Mouse (Mus musculus): ENCODE measurements around the gene Ak1. TPM values are rescaled to one million over a fixed set of nuclear protein-coding genes. Genes with fewer than 3 reads are reported as not detected.

Ak1 gene
- polyA plus RNA-seq, 1 experiment, result 23.5 TPM

GRCm38 (mm10) chr2:32644799-32645475, 23.4 kb downstream of the Ak1 start:
- Histone ChIP-seq H3K4me3 (ENCODE audit: control insufficient read depth, insufficient read depth, low read length) (no peak overlapping the region), H3K27ac (ENCODE audit: control insufficient read depth, insufficient read depth, low read length) (no peak overlapping the region), H3K27me3 (ENCODE audit: control insufficient read depth, insufficient read depth, low read length) (no peaks in the 10 kb centered on the region), H3K4me1 (replicated peaks; ENCODE audit: control insufficient read depth, insufficient read depth, low read length) (peaks cover 15% of the 10 kb centered on the region), H3K36me3 (ENCODE audit: control insufficient read depth, insufficient read depth, low read length) (no peaks in the 10 kb centered on the region)
- no peak for DNase-seq
- WGBS, result 96% methylated on average over 8 of the region's 8 CpGs
- TF ChIP-seq CTCF (IDR thresholded peaks at IDR 0.05; ENCODE audit: borderline replicate concordance, control insufficient read depth, extremely low read depth, insufficient read depth, low read length, poor library complexity) (no peak), POLR2A (IDR thresholded peaks at IDR 0.05; ENCODE audit: control insufficient read depth, extremely low read depth, insufficient read depth, low read length, poor library complexity) (no peak)

GRCm38 (mm10) chr2:32645647-32646046, 24.1 kb downstream of the Ak1 start:
- no peaks in the 10 kb centered on the region for H3K27me3 ChIP-seq (ENCODE audit: control insufficient read depth, insufficient read depth, low read length)
- H3K4me3 ChIP-seq (ENCODE audit: control insufficient read depth, insufficient read depth, low read length), result no peak overlapping the region
- no peak overlapping the region for H3K27ac ChIP-seq (ENCODE audit: control insufficient read depth, insufficient read depth, low read length)
- WGBS, result 89% methylated on average over 3 of the region's 3 CpGs
- no peak for TF ChIP-seq POLR2A (IDR thresholded peaks at IDR 0.05; ENCODE audit: control insufficient read depth, extremely low read depth, insufficient read depth, low read length, poor library complexity)
- no peak for TF ChIP-seq CTCF (IDR thresholded peaks at IDR 0.05; ENCODE audit: borderline replicate concordance, control insufficient read depth, extremely low read depth, insufficient read depth, low read length, poor library complexity)
- no peaks in the 10 kb centered on the region for H3K36me3 ChIP-seq (ENCODE audit: control insufficient read depth, insufficient read depth, low read length)
- no peak for DNase-seq
- H3K4me1 ChIP-seq (replicated peaks; ENCODE audit: control insufficient read depth, insufficient read depth, low read length), result peaks cover 12% of the 10 kb centered on the region

GRCm38 (mm10) chr2:32646379-32647056, 25.0 kb downstream of the Ak1 start, which contains the start of gene Eng:
Eng (plus strand) TSS chr2:32646595.
- DNase-seq, result peak; percentile 47
- Histone ChIP-seq H3K4me3 (ENCODE audit: control insufficient read depth, insufficient read depth, low read length) (peak within 1 kb of the TSS; percentile 54), H3K36me3 (ENCODE audit: control insufficient read depth, insufficient read depth, low read length) (no peaks in the 10 kb centered on the region), H3K4me1 (replicated peaks; ENCODE audit: control insufficient read depth, insufficient read depth, low read length) (peaks cover 11% of the 10 kb centered on the region), H3K27me3 (ENCODE audit: control insufficient read depth, insufficient read depth, low read length) (no peaks in the 10 kb centered on the region), H3K27ac (ENCODE audit: control insufficient read depth, insufficient read depth, low read length) (no peak within 1 kb of the TSS)
- WGBS, result 7% methylated on average over 31 of the region's 31 CpGs
- TF ChIP-seq CTCF (IDR thresholded peaks at IDR 0.05; ENCODE audit: borderline replicate concordance, control insufficient read depth, extremely low read depth, insufficient read depth, low read length, poor library complexity), result 0 out of 2 replicates have a peak, but pooled peaks have one; percentile 15
- TF ChIP-seq POLR2A (IDR thresholded peaks at IDR 0.05; ENCODE audit: control insufficient read depth, extremely low read depth, insufficient read depth, low read length, poor library complexity), result no peak

- Histone ChIP-seq H3K27me3 (ENCODE audit: control insufficient read depth, insufficient read depth, low read length) (no peaks in the 10 kb centered on the region), H3K4me1 (replicated peaks; ENCODE audit: control insufficient read depth, insufficient read depth, low read length) (peaks cover 11% of the 10 kb centered on the region), H3K4me3 (ENCODE audit: control insufficient read depth, insufficient read depth, low read length) (no peak overlapping the region), H3K36me3 (ENCODE audit: control insufficient read depth, insufficient read depth, low read length) (no peaks in the 10 kb centered on the region), H3K27ac (ENCODE audit: control insufficient read depth, insufficient read depth, low read length) (no peak overlapping the region)
- no peak for TF ChIP-seq POLR2A (IDR thresholded peaks at IDR 0.05; ENCODE audit: control insufficient read depth, extremely low read depth, insufficient read depth, low read length, poor library complexity)
- no peak for TF ChIP-seq CTCF (IDR thresholded peaks at IDR 0.05; ENCODE audit: borderline replicate concordance, control insufficient read depth, extremely low read depth, insufficient read depth, low read length, poor library complexity)
- no peak for DNase-seq
- 40% methylated on average over 7 of the region's 7 CpGs for WGBS
Measured at GRCm38 (mm10) chr2:32647366-32647765, 25.8 kb downstream of the Ak1 start.

- no peak for DNase-seq
Measured at GRCm38 (mm10) chr2:32653764-32654163, 32.2 kb downstream of the Ak1 start.

GRCm38 (mm10) chr2:32654743-32655393, 33.3 kb downstream of the Ak1 start:
- 67% methylated on average over 14 of the region's 14 CpGs for WGBS
- TF ChIP-seq CTCF (IDR thresholded peaks at IDR 0.05; ENCODE audit: borderline replicate concordance, control insufficient read depth, extremely low read depth, insufficient read depth, low read length, poor library complexity) (no peak), POLR2A (IDR thresholded peaks at IDR 0.05; ENCODE audit: control insufficient read depth, extremely low read depth, insufficient read depth, low read length, poor library complexity) (no peak)
- H3K27me3 ChIP-seq (ENCODE audit: control insufficient read depth, insufficient read depth, low read length), result no peaks in the 10 kb centered on the region
- no peak overlapping the region for H3K4me3 ChIP-seq (ENCODE audit: control insufficient read depth, insufficient read depth, low read length)
- 0 out of 2 replicates have a peak, but pooled peaks cover 9% of the 10 kb centered on the region for H3K4me1 ChIP-seq (replicated peaks; ENCODE audit: control insufficient read depth, insufficient read depth, low read length)
- no peaks in the 10 kb centered on the region for H3K36me3 ChIP-seq (ENCODE audit: control insufficient read depth, insufficient read depth, low read length)
- no peak overlapping the region for H3K27ac ChIP-seq (ENCODE audit: control insufficient read depth, insufficient read depth, low read length)
- DNase-seq, result no peak

More at GRCm38 (mm10) chr2:32653764-32654163, 32.2 kb downstream of the Ak1 start:
- no peak for TF ChIP-seq POLR2A (IDR thresholded peaks at IDR 0.05; ENCODE audit: control insufficient read depth, extremely low read depth, insufficient read depth, low read length, poor library complexity)
- no peak for TF ChIP-seq CTCF (IDR thresholded peaks at IDR 0.05; ENCODE audit: borderline replicate concordance, control insufficient read depth, extremely low read depth, insufficient read depth, low read length, poor library complexity)
- no peak overlapping the region for H3K4me3 ChIP-seq (ENCODE audit: control insufficient read depth, insufficient read depth, low read length)
- no peak overlapping the region for H3K27ac ChIP-seq (ENCODE audit: control insufficient read depth, insufficient read depth, low read length)
- 92% methylated on average over 7 of the region's 7 CpGs for whole genome bisulfite sequencing
- no peaks in the 10 kb centered on the region for H3K27me3 ChIP-seq (ENCODE audit: control insufficient read depth, insufficient read depth, low read length)
- H3K4me1 ChIP-seq (replicated peaks; ENCODE audit: control insufficient read depth, insufficient read depth, low read length), result 0 out of 2 replicates have a peak, but pooled peaks cover 9% of the 10 kb centered on the region
- no peaks in the 10 kb centered on the region for H3K36me3 ChIP-seq (ENCODE audit: control insufficient read depth, insufficient read depth, low read length)
